Mouse (Mus musculus): ENCODE measurements around the gene Ptprn2. TPM values are rescaled to one million over a fixed set of nuclear protein-coding genes. Genes with fewer than 3 reads are reported as not detected.

Gene Ptprn2
- polyA plus RNA-seq, 1 experiment from 2014 or later = 0.18 TPM

DNA sequence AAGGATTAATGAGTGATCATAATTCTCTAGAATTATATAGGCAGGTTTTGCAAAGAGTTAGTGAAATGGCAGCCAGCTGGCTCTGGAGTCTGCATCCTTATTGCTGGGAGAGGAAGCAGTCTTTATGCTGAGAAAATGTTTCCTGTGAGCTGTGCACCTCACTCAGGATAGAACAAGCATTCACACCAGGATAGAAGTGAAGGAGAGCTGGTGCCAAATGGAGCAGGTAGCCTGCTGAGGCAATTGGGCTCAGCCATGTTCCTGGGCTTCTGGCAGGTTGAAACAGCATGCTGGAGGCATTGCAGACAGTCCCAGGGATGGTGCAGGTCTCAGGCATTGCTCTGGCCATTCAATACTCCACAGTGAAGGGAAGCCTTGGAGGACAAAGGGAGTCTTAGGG, 47.8 kb downstream of the Ptprn2 start:
- Histone ChIP-seq H3K27me3 (no peaks in the 10 kb centered on the region), H3K9ac (no peak overlapping the region), H3K27ac (no peak overlapping the region), H3K4me2 (no peak overlapping the region), H3K4me3 (replicated peaks) (no peak overlapping the region), H3K9me3 (replicated peaks) (no peaks in the 10 kb centered on the region), H3K36me3 (no peaks in the 10 kb centered on the region), H3K4me1 (no peaks in the 10 kb centered on the region)
- no peak for ATAC-seq (replicated peaks; ENCODE audit: low FRiP score)

DNA sequence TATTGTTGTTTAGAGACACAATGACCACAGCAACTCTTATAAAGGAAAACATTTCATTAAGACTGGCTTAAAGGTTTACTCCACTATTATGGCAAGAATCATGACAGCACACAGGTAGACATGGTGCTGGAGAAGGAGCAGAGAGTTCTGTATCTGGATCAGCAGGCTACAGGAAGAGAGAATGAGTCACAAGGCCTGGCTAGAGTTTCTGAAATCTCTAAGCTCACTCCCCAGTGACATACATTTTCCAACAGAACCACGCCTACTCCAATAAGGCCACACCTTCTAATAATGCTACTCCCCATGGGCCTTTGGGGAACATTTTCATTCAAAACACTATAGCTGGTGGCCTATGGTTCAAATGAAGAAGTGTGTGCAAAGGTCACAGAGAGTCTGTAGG, 53.8 kb downstream of the Ptprn2 start:
- no peak for ATAC-seq (replicated peaks; ENCODE audit: low FRiP score)
- Histone ChIP-seq H3K4me3 (replicated peaks) (no peak overlapping the region), H3K4me1 (no peaks in the 10 kb centered on the region), H3K9ac (no peak overlapping the region), H3K27me3 (no peaks in the 10 kb centered on the region), H3K4me2 (no peak overlapping the region), H3K9me3 (replicated peaks) (no peaks in the 10 kb centered on the region), H3K27ac (no peak overlapping the region), H3K36me3 (no peaks in the 10 kb centered on the region)
- WGBS = 83% methylated on average over 1 of the region's 1 CpGs

DNA sequence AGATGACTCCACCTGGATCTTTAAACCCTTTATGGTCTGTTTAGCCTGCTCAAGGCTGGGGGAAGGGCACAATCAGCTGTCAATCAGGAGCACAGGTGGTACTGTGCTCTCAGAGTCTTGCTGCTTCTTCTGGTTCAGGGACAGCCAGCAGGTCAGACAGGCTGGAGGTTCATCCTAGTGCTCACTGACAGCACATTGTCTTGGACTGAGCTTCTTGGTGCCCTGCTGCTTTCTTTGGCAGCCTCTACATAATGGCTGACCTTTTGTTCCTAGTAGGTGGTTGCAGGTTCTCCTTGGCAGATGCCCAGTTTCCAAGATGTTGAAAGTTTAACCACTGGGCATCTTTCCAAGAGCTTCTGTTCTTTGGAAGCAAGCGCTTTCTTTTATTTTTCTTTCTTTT, 55.1 kb downstream of the Ptprn2 start:
- Histone ChIP-seq H3K4me2 (no peak overlapping the region), H3K27me3 (no peaks in the 10 kb centered on the region), H3K4me3 (replicated peaks) (no peak overlapping the region), H3K9me3 (replicated peaks) (no peaks in the 10 kb centered on the region), H3K27ac (no peak overlapping the region), H3K36me3 (no peaks in the 10 kb centered on the region), H3K4me1 (no peaks in the 10 kb centered on the region), H3K9ac (no peak overlapping the region)
- ATAC-seq (replicated peaks; ENCODE audit: low FRiP score) = no peak
- WGBS = 76% methylated on average over 1 of the region's 1 CpGs

DNA sequence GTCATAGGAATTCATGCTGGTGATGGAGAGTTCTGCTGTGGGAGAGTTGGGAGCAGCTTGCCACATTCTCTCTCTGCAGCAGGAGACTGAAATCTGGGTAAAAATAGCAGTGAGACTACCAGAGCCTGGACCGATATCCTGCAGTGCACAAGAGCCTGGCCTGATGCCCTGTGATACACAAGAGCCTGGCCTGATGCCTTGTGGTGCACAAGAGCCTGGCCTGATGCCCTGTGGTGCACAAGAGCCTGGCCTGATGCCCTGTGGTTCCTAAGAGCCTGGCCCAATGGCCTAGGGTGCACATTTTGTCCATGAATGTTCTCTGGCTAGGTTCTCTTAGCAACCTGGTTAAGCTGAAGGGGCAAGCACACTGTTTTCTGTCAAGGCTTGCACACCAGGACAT, 64.5 kb downstream of the Ptprn2 start:
- no peaks in the 10 kb centered on the region for H3K4me1 ChIP-seq
- no peak overlapping the region for H3K9ac ChIP-seq
- no peaks in the 10 kb centered on the region for H3K9me3 ChIP-seq (replicated peaks)
- no peak overlapping the region for H3K4me2 ChIP-seq
- no peaks in the 10 kb centered on the region for H3K27me3 ChIP-seq
- no peak overlapping the region for H3K4me3 ChIP-seq (replicated peaks)
- 87% methylated on average over 1 of the region's 1 CpGs for WGBS
- no peak overlapping the region for H3K27ac ChIP-seq
- ATAC-seq (replicated peaks; ENCODE audit: low FRiP score) = no peak
- no peaks in the 10 kb centered on the region for H3K36me3 ChIP-seq

DNA sequence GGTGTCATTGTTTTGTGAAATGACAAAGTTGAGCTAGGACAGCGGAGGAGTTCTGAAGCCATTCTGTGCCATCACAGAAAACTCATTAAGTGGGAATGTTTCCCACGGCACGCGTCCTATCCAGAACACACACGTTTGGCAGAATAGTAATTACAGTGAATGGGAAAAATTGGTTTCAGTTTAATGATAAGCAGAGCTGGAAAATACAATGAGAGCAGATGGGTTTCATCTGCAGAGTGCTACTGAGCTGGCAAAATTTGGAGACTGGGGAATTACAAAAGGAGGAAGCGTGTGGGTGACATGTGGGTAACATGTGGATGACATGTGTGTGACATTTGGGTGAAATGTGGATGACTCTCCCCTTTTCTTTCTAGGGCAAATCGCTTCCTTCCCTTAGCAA, 66.0 kb downstream of the Ptprn2 start:
- H3K27ac ChIP-seq = no peak overlapping the region

DNA sequence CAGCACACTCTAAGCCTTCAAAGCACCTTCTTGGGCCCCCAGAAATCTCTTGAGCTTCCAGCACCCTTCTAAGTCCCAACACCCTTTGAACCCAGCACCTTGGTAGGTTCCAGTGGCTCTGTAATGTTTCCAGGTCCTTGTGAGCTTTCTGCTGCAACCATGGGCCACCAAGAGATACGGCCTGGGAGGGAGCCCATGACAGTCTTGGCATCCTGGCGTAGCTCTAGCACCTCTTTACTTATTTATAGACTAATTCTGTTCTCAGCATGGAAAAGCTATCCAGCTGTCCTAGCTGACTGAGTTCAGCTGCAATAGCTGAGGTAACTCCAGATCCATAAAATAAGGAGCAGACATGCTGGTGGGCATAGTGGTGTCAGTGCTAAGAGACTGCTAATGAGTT, 66.8 kb downstream of the Ptprn2 start:
- Histone ChIP-seq H3K4me2 (no peak overlapping the region), H3K4me1 (no peaks in the 10 kb centered on the region), H3K36me3 (no peaks in the 10 kb centered on the region), H3K9ac (no peak overlapping the region), H3K27ac (no peak overlapping the region), H3K27me3 (no peaks in the 10 kb centered on the region), H3K4me3 (replicated peaks) (no peak overlapping the region), H3K9me3 (replicated peaks) (no peaks in the 10 kb centered on the region)
- ATAC-seq (replicated peaks; ENCODE audit: low FRiP score) = no peak
- WGBS = 77% methylated on average over 2 of the region's 2 CpGs

More for the DNA sequence above, 66.0 kb downstream of the Ptprn2 start:
- no peaks in the 10 kb centered on the region for H3K9me3 ChIP-seq (replicated peaks)
- no peaks in the 10 kb centered on the region for H3K4me1 ChIP-seq
- H3K4me2 ChIP-seq = no peak overlapping the region
- no peaks in the 10 kb centered on the region for H3K27me3 ChIP-seq
- 86% methylated on average over 7 of the region's 7 CpGs for WGBS
- H3K9ac ChIP-seq = no peak overlapping the region
- H3K36me3 ChIP-seq = no peaks in the 10 kb centered on the region
- no peak for ATAC-seq (replicated peaks; ENCODE audit: low FRiP score)
- no peak overlapping the region for H3K4me3 ChIP-seq (replicated peaks)

DNA sequence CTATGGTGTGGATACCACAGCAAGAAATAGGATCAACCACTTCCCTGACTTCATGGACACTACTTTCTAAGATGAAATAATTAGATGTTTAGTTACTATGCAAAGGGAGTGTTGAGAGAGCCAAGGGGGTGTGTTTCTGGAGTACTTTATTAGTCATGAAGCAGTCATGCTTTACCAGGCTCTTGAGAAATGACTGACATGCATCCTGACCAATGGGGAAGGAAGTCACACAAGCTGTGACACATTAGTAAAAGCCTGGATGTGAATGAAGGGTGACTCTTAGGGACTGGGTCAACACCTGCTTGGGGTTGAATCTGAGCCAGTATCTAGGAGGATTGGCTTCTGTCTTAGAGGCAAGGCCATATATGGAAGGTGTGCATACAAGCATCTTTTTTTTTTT, 67.8 kb downstream of the Ptprn2 start:
- Histone ChIP-seq H3K36me3 (no peaks in the 10 kb centered on the region), H3K4me2 (no peak overlapping the region), H3K4me3 (replicated peaks) (no peak overlapping the region), H3K9ac (no peak overlapping the region), H3K4me1 (no peaks in the 10 kb centered on the region), H3K27ac (no peak overlapping the region), H3K27me3 (no peaks in the 10 kb centered on the region), H3K9me3 (replicated peaks) (no peaks in the 10 kb centered on the region)
- ATAC-seq (replicated peaks; ENCODE audit: low FRiP score) = no peak

DNA sequence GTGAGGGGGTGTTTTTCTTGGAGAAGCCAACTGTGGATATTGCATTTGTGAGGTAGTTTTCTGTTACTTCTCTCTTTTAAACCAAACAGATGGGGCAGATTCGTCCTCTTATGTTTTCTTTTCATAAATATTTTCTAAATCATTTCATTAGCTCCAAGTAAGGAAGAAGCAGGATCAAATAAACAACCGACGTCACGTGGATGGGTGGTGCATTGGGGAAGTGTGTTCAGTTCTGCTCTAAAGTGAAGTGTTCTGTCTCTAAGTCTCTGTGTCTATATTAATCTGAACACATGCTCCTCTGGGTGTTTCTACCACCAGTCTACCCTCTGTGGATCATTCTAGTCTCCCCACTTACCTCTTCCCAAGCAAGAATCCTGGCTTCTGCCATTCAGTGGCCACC, 70.4 kb downstream of the Ptprn2 start:
- H3K4me1 ChIP-seq = no peaks in the 10 kb centered on the region

DNA sequence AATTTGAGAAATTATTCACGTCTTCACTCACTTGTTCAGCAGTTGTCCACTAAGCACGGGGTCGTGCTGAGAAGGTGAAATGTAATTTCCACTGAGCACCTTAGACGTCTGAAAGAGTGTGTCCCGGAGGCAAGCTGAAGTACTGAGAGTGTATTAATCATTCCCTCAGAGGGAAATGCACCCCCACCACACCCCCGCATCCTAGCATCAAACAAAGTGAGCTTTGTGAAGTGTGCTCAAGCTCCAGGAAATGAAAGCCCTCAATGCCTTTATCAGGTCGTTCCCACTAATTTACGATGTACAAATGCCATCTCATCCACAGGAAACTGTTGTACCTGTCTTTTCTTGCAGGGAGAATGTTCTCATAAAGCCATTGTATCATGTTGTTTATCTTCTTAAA, 78.9 kb downstream of the Ptprn2 start:
- Histone ChIP-seq H3K27ac (no peak overlapping the region), H3K4me2 (no peak overlapping the region), H3K4me1 (no peaks in the 10 kb centered on the region), H3K36me3 (no peaks in the 10 kb centered on the region), H3K27me3 (no peaks in the 10 kb centered on the region), H3K9me3 (replicated peaks) (no peaks in the 10 kb centered on the region), H3K9ac (no peak overlapping the region), H3K4me3 (replicated peaks) (no peak overlapping the region)
- WGBS = 35% methylated on average over 8 of the region's 8 CpGs
- ATAC-seq (replicated peaks; ENCODE audit: low FRiP score) = no peak

More for the DNA sequence above, 70.4 kb downstream of the Ptprn2 start:
- Histone ChIP-seq H3K27me3 (no peaks in the 10 kb centered on the region), H3K9me3 (replicated peaks) (no peaks in the 10 kb centered on the region), H3K36me3 (no peaks in the 10 kb centered on the region), H3K9ac (no peak overlapping the region), H3K27ac (no peak overlapping the region), H3K4me2 (no peak overlapping the region), H3K4me3 (replicated peaks) (no peak overlapping the region)
- ATAC-seq (replicated peaks; ENCODE audit: low FRiP score) = no peak
- 74% methylated on average over 4 of the region's 4 CpGs for WGBS

DNA sequence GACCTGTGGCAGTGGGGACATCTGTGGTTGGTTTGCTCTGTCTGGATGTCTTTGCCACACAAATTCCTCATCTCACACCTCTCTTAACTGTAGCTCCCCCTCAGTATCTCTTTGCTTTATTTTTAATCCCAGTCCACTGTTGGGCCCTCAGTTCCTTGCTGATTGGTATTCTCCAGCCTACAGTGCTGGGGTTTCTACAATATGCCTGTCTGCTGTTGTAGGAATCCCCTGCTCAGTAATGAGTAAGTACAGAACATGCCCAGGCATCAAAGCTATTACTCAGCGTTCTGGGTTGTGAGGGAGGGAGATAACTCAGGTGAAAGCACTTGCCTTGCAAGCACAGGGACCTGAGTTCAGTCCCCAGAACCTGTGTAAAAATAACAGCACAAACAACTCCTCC, 81.2 kb downstream of the Ptprn2 start:
- ATAC-seq (replicated peaks; ENCODE audit: low FRiP score) = no peak
- WGBS = 64% methylated on average over 1 of the region's 1 CpGs
- no peaks in the 10 kb centered on the region for H3K4me1 ChIP-seq

DNA sequence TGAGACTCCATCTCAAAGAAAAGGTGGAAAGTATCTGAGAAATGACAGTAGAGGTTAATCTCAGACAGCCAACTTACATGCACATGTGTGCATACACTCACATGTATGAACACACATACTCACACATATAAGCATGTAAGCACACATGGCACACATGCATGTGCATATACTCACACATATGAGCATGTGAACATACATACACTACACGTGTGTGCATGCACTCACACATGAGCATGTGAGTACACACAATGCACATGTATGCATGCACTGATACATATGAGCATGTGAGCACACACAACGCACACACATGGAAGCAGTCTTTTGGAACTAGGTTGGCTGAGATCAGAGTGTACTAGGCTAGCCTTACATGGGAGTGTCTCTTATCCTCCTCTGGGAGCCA, 81.7 kb downstream of the Ptprn2 start:
- H3K27me3 ChIP-seq = no peaks in the 10 kb centered on the region
- no peak overlapping the region for H3K4me3 ChIP-seq (replicated peaks)
- H3K36me3 ChIP-seq = no peaks in the 10 kb centered on the region
- no peaks in the 10 kb centered on the region for H3K9me3 ChIP-seq (replicated peaks)
- ATAC-seq (replicated peaks; ENCODE audit: low FRiP score) = no peak
- no peak overlapping the region for H3K9ac ChIP-seq
- no peaks in the 10 kb centered on the region for H3K4me1 ChIP-seq
- 78% methylated on average over 2 of the region's 2 CpGs for WGBS
- no peak overlapping the region for H3K27ac ChIP-seq
- no peak overlapping the region for H3K4me2 ChIP-seq

More for the DNA sequence above, 81.2 kb downstream of the Ptprn2 start:
- Histone ChIP-seq H3K4me3 (replicated peaks) (no peak overlapping the region), H3K9me3 (replicated peaks) (no peaks in the 10 kb centered on the region), H3K9ac (no peak overlapping the region), H3K4me2 (no peak overlapping the region), H3K36me3 (no peaks in the 10 kb centered on the region), H3K27ac (no peak overlapping the region), H3K27me3 (no peaks in the 10 kb centered on the region)

DNA sequence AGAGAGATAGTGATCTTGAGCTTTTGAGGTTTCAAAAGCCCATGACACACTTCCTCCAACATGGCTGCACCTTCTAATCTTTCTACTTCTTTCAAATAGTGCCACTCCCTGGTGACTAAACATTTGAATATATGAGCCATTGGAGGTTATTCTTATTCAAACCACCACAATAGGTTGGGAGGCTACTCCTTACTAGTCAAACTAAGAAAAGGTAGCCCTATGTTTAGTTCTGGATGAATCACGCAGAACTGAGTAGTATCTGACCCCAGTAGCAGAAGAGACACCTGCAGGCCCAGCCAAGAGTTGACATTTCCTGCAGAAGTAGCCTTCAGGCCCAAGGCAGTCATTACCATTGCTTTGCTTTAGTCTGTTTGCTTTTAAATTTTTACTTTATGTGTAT, 84.0 kb downstream of the Ptprn2 start:
- H3K4me1 ChIP-seq = no peaks in the 10 kb centered on the region
- H3K27me3 ChIP-seq = no peaks in the 10 kb centered on the region
- H3K36me3 ChIP-seq = no peaks in the 10 kb centered on the region
- H3K4me3 ChIP-seq (replicated peaks) = no peak overlapping the region
- 67% methylated on average over 1 of the region's 1 CpGs for WGBS
- H3K4me2 ChIP-seq = no peak overlapping the region
- no peak overlapping the region for H3K9ac ChIP-seq
- no peaks in the 10 kb centered on the region for H3K9me3 ChIP-seq (replicated peaks)
- ATAC-seq (replicated peaks; ENCODE audit: low FRiP score) = no peak
- H3K27ac ChIP-seq = no peak overlapping the region

DNA sequence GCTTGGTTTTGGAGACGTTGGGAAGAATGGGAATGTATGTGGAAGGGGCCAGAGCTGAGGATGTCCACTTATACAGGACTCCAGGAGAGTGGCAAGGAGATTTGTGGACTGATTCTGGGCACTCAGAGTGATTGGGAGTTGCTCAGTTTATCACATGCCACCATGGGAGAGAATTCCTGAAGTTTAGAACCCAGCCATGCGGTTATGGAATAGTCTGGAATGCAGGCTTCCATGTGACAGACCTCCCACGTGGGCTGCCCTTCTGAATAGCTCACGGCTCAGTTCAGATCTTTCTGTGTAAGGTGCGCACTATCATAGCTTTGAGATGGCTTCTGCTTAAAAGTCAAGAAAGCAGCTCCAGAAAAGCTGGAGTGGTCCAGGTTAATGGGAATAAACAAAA, 88.6 kb downstream of the Ptprn2 start:
- 69% methylated on average over 5 of the region's 5 CpGs for WGBS
- Histone ChIP-seq H3K27me3 (no peaks in the 10 kb centered on the region), H3K4me3 (replicated peaks) (no peak overlapping the region), H3K4me1 (no peaks in the 10 kb centered on the region), H3K27ac (no peak overlapping the region), H3K36me3 (no peaks in the 10 kb centered on the region), H3K9me3 (replicated peaks) (no peaks in the 10 kb centered on the region), H3K4me2 (no peak overlapping the region), H3K9ac (no peak overlapping the region)
- ATAC-seq (replicated peaks; ENCODE audit: low FRiP score) = peak; percentile 46; the same call in 1 of the 2 replicates
